Mouse (Mus musculus) layer of hippocampus, postnatal 36 days (tissue): ENCODE results near the gene Ppil1. TPM values are rescaled to one million over a fixed set of nuclear protein-coding genes. Genes with fewer than 3 reads are reported as not detected.

Experiments
- DNase-seq, 2 experiments: peaks; one replicate each; pipeline ENCODE4 v3.0.0; 2022
- total RNA-seq, 2 experiments: library from RNA; stranded (reverse); gene quantifications; 2 replicates each; pipeline ENCODE4 v1.2.3; 2021

The Ppil1 gene
- total RNA-seq: 10 to 100 TPM; 17.6 to 17.9 TPM

DNA sequence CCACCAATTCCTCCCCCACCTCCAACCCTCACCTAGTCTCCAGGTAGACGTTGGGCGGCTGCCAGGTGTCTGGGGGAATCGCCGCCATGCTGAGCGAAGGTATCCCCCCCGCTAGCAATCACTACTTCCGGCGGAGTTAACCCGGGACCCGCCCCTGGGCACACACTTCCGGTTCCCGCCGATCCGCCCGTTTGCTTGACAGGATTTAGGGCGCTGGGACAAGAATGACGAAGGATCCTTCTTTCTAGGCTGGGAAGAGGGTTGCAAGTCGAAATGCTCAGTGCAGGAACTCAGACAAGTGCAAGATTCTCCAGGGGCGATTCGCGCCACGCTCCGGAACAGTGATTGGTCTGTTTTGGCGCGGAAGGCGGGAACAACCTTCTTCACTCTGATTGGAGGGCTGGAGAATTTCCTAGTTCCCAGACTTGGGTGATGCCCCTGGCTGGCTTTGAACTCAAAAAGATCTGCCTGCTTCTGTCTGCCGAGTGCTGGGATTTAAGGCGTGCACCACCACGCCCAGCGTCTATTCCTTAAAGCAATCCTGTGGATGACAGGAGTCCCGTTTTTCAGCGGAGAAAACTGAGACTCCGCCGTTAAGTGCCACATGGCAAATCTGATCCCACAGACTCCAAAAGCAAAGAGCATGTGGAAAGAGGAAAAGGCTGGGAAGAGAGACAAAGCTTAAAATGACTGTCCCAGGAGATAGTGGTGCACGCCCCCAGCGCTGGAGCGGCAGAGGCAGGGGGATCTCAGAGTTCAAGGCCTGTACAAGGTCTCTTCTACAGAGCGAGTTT lies at the start of gene Ppil1:
Ppil1 (minus strand) TSS at position 347 of the 794 bp plus-strand sequence.
- DNase-seq: peak; percentile 81 to 82

DNA sequence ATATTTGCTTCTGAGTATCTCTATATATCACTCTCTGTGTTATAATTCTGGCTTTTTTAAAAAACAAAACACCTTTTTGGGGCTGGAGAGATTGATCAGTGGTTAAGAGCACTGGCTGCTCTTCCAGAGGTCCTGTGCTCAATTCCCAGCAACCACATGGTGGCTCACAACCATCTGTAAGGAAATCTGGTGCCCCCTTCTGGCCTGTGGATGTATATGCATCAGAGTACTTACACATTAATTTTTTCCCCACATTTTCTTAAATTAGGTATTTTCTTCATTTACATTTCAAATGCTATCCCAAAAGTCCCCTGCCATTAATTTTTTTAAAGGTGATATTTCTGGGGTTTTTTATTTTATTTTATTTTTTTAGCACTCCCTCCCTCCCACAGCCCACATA lies 49.3 kb upstream of the Ppil1 start:
- DNase-seq: no peak

DNA sequence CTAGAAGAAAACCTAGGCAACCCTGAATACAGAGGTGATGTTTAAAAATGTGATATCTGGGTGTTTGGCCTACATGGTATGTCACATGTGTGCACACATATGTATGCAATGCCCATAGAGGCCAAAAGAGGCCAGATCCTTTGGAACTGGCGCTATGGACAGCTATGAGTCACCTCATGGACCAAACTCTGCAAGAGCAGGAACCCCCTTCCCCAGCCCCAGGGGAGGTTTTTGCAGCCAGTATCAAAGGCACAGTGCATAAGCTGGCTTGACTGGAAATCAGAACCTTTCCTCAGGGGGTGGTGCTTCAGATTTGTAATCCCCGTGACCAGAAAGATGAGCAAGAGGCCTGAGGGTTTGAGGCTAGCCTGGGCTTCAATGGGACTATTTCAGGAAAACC lies 48.1 kb upstream of the Ppil1 start:
- no peak for DNase-seq

DNA sequence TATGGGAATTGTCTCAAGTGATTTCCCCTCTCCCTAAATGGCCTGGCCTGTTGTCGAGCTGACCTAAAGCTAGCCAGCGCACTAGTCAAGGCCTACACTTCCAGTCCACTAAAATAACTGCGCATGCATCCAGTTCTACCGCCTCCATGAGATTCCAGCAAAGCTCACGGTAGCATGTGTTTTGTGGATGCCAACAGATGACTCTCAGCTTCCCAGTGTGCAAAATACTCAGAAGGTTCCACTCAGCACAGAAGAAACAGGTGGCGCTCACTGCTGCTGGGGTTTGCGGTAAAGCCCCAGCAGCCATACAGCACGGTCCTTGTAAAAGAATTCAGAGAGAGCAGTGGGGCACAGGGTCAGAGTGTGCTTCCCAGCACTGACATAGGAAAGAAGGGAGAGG lies 47.6 kb upstream of the Ppil1 start:
- no peak for DNase-seq

DNA sequence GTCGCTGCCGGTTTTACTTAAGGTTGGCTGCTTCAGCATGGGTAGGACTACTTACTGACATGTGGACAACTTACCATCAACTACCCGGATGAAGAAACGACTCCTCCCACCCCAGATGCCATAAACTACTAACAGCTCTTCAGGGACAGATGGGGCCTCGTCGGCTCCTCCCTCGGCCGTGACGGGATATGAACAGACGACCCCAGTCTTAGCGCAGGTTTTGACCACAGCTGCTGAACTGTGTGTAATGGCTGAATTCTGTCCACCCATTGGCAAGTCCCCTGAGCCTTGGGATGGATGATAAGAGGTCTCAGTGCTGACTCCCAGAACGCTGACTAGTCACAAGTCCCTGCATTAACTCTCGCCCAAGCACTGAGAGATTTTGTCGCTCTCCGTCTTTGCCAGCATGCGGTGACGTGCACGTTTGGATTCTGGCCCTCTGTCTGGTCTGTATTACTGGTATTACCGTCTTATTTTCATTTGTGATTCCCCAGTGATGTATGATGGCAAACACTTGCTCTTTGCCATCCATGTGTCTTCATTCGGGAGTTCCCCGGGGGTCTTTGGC lies 46.2 kb upstream of the Ppil1 start:
- no peak for DNase-seq

DNA sequence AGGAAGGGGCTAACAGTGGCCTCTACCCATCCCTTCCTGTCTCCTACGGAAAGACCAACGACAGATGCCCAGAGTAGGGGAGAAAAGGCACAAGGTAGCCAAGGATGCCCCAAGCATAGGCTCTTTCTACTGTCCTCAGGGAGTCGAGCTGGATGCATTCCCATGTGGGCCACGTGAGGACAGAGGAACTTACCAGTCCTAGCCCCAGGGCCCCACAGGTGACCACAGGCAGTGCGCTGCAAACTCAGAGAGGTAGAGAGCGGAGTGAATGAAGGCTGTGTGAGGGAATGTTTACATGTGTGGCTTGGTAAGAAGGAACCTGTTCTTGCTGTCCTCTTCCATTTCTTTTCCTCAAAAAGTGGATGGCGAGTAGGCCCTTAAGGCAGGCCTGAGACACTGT lies 41.9 kb upstream of the Ppil1 start:
- DNase-seq: no peak

DNA sequence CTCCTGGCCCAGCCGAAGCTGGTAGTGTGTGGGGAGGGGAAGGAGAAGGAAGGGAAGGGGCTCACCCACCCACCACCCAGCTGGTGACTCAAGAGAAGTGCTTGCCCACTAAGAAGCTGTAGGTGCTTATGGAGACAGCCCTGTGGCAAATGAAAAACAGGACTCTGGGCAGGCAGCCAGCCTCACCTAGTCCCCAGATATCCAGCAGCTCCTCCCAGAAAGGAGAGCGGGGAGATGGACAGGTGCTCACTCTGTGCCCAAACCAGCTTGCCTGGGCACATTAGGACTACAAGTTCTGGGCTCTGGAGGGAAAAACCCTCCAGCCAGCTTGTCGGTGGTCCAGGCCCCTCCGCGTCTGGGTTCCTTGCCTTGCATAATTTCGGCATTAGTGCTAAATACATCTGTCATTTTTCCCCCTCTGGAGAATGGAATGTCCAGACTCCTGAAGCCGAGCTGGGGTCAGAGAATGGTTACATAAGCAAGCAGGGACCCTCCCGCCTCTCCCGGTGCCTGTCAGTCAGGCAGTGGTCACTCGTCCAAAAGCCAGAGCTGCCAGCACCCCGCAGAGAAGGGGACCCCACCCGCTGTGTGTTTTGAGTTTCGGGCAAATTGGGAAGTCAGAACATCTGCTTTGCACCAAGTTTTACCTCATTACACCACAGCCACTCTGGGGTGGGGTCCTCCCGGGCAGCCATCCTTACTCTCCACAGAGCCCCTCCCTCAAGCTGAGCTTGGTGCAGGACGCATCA lies 41.2 kb upstream of the Ppil1 start:
- no peak for DNase-seq

DNA sequence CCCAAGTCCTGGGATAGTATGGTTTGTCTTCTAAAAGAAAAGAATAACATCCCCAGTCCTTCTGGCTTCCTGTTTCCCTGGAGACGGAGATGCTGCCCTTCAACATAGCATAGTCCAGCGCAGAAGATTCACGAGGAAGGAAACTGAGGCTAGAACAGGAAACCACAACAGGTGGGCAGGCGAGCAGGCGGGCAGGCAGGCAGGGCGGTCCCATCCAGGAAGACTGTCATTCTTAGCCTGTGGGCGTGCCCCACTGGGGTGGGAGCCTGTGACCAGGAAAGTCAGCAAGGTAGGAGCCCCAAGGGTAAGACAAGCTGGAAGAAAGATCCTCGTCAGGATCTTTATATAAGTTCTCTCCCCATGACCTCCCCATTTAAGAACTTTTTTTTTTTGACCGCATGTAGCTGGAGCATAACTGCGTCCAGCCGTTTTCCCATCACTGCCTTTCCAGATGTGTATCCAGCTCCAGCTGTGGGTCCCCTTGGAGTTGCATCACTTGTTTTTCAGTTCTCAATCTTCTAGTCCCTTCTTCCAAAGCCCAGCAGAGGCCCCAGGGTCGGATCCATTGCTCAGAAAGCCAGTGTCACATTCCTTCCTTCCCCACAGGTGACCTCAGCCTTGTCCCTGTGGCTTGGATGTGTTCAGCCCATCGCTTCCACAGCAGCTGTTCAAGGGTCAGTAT lies 40.5 kb upstream of the Ppil1 start:
- no peak for DNase-seq

DNA sequence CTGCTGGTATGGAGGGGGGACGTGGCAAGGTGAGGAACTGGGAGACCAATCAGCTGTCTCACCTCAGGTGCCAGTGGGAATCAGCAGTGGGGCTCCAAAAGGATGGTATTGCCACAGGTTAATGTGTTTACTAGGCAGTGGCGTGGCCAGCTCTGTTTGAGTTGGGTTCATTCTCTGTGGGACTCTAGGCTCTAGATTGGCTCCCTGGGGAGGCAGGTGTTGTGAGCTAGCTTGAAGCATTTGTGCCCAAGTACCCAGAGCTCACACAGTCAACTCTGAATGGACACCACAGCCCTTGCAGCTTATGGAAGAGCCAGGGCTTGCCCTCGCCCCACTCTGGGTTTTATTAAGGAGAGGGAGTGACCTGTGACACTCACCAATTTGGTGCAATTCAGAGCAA lies 39.9 kb upstream of the Ppil1 start:
- no peak for DNase-seq

DNA sequence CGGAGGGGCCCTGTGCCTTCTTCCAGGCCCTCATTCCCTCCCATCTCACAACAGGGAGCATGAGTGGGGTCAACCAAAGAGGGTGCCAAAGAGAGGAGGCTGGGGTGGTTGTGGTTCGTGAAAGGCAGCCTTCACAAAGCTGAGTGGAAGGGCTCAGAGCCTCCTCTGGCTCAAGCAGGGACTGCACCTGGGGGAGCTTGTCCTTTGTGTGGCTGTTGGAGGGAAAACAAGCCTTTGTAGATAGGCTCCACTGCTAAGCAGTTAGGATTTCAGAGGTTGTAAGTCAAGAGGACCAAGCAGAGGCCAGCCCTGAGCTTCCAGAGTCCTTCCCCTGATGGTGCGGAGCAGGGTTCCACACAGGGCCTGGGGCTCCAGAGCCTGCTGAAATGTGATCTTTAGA lies 39.1 kb upstream of the Ppil1 start:
- DNase-seq: no peak

DNA sequence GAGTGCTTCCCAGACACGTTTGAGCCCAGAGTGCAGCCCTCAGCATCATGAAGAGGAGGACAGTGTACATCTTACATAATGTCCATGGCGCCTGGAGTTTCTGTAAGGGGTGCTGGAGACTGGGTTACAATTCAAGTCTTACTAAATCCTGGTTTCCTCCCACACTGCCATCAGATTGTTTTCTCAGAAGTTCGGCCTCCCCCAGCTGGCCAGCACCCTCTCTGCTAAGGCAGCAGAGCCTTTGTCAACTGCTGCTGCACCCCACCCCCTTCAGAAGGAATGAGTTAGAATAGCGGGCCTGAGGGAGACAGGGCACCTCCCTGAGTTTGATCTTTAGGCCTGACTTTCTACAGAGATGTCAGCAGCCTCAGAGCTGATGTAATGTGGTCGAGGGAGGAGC lies 38.2 kb upstream of the Ppil1 start:
- DNase-seq: no peak

DNA sequence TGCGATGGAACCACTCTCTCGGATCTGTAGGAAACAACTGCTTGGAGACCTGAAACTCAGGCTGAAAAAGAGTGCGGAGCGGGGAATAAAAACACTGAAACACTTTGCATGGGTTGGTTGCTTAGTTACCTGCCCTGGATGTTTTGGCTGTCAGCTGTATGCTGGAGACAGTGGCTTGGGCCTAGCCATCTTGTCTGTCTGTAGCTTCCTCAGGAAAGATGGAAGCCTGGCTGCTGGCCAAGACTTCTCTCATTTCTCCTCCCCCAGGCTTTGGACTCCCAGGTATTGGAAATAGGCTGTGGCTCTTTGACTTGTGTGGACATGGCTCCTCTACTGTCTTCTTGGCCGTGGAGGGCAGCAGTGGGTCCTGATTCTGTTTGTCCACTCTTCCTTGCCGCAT lies 37.4 kb upstream of the Ppil1 start:
- DNase-seq: no peak

DNA sequence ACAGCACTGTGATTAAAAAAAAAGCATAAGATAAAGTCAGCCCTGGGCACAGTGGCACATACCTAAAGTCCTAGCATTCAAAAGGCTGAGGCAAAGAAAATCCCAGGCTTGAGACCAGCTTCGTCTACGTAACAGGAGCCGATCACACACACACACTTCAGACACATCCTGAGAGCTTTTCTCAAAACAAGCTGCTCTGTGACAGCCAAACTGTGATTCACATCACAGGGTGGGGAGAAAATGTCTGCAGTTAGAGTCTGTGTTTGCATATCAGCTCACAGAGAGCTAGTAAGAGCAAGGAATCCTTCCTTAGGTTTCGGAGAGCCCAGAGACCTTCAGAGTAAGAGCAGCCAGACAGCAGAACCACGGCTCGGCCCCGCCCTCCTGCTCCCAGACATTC lies 36.9 kb upstream of the Ppil1 start:
- DNase-seq: no peak

DNA sequence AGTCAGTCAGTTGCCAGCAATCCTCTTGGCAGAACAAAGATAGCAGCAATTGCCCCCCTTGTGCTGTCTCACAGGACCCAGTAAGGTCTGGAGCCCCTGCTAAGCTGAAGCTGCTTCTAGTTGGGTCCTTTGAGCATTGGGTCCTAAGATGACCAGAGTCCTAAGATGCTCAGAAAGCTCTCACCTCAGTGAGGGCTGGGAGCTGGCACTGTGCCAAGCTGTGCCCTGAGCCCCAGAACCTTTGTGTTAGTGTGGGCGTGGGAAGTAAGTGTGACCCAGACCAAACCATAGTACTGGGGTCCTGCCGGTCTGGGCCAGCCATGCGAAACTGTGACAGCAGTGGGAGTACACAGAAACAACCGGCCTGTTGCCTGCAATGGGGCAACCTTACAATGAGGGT lies 35.3 kb upstream of the Ppil1 start:
- no peak for DNase-seq

DNA sequence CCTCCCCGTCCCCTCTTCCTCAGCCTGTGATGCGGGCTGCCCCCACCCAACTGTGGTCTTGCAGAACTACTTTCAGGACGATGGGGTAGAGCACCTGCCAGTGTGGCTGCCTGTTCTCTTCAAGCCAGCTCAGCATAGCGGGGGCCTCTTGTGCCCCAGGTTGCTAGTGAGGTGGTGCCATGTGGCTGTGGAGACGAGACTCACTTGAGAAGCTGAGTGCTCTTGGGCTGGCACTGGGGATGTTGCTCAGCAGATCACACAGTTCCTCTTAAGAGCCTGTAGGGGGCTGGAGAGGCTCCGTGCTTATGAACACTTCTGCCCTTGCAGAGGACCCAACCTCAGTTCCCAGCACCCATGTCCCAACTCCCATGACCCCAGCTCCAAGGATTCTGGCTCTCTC lies 33.8 kb upstream of the Ppil1 start:
- no peak for DNase-seq

DNA sequence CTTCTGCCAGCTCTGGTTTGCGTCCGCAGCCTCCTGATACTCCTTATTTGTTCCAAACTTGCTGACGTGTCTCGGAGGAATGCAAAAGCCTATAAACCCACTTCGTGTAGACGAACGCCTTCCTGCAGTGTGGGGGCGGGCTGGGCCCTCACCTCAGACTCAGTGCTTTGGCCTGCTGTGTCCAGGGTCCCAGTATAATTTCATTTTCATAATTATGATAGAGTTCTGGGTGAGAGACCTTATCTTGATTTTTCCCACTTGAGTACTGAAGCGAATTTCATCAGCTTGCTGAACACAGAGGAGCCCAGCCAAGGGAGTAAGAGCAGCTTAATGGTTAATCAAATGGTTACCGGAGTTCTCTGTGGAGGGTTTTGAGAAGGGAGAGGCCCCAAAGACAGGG lies 33.3 kb upstream of the Ppil1 start:
- DNase-seq: no peak

DNA sequence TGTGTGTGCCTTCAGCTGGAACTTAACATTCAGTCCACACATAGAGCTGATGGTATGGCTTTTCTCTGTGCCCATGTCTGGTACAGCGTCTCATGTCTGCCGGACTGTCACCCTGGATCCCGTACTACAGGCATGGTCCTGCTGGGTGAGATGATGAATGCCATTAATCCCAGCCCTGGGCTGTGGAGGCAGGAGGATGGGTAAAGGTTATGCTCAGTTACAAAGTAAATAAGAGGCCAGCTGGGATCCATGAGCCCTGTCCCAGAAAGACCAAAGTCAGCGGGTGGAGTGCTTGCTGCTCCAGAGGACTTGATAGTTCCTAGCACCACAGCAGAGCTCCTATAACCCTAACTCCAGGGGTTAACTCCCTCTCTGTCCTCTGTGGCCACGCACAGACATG lies 31.8 kb upstream of the Ppil1 start:
- no peak for DNase-seq

DNA sequence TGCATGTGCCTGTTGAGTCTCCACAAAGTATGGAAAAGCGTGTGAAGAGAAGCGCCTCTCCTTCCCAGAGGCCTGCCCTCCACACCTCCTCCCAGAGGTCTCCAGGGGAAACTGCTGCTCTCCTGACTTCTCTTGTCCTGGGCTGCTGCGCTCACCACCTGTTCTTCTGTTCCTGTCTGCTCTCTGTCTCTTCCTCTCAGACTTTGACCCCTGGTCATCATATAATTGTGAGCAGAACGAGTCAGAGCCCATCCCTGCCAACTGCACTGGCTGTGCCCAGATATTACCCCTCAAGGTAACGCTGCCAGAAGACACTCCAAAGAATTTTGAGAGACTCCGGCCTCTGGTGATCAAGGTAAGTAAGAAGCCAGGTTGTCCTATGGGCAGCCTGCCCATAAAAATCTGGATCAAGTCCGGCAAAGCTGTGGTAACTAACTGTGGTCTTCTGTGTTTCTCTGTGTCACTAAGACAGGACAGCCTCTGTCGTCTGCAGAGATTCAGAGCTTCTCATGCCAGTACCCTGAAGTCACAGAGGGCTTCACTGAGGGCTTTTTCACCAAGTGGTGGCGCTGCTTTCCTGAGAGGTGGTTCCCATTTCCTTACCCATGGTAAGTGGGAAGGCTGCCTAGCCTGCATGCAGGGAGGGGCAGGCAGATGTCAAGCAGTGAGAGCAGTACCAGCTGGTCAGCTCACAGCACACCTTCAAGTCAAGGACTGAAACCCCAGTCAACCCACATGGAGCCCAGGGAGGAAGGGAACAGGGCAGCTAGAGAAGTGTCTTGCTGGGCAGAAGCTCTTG lies 30.0 kb upstream of the Ppil1 start:
- DNase-seq: no peak

DNA sequence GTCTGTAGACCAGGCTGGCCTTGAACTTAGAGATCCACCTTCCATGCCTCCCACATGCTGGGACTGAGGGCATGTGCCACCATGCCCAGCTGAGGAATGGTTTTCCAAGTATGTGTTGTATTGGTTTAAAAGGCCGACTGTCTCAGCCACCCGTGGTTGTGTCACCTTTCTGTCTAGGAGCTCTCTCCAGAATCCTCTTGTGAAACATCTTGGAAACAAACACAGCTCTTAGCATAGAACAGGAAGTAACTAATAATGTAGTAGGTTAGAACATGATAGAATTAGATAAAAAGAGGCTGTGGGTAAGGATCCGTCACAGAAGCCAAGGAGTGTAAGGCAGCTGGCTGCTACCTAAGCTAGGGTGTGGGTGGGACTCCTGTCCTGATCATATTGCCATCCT lies 29.0 kb upstream of the Ppil1 start:
- DNase-seq: no peak

DNA sequence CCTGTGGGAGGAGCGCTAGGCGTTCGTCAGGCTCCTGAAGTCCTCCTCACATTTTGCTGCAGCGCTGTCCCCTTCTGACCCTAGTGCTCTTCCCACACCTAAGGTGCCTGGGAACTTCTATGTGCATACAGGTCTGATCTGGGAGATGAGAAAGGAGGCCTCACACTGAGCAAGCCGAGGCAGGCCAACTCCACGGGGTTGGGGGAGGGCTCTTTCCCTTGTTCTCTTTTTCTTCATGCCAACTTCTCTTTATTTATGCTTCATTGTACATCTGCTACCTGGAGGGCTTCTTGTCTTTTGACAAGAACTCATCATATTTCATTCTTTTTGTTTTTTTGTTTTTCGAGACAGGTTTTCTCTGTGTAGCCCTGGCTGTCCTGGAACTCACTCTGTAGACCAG lies 27.8 kb upstream of the Ppil1 start:
- DNase-seq: no peak

DNA sequence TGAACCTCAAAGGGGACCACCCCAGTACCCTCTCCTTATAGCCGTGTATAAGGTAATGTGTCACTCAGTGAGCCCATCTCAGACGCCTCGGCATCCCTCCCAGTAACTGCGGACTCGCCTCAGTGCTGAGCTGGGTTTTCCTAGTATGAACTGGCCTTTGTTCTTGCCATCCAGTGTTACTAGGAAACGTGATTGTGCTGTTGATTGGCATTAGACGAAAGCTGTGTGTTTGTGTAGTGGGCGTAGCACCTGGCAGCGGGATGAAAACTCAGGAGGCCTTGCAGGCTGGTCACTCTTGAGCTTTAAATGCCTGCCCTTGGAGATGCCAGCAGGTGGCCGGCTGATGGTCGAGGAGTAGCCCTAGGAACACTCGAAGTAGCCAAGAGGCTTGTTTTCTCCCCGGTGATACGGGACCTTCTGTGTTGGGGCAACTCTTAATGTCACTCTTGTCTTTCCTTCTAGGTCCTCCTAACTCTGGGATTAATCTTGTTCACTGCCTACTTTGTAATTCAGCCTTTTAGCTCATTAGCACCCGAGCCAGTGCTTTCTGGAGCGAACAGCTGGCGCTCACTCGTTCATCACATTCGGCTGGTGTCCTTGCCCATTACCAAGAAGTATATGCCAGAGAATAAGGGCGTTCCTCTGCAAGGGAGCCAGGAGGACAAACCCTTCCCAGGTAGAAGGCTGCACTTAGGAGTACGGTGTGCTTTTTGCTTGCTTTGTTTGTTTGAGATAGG lies 18.4 kb upstream of the Ppil1 start:
- no peak for DNase-seq

DNA sequence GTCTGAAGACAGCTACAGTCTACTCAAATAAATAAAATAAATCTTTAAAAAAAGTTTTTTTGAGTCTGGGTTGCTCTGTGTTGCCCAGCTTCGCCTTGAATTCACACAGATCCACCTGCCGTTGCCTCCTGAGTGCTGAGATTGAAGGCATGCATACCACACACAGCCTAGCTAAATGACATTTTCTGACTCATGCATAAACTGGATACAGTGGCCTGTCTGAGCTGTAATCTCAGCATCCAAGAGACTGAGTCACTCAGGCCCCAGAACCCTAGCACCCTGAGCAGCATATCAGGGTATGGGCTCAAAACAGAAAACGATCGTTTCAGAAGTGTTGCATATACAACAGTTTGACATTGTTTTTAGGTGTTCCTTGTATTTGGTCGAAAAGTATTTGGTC lies 17.6 kb upstream of the Ppil1 start:
- no peak for DNase-seq
